In the genomic region with DNA sequence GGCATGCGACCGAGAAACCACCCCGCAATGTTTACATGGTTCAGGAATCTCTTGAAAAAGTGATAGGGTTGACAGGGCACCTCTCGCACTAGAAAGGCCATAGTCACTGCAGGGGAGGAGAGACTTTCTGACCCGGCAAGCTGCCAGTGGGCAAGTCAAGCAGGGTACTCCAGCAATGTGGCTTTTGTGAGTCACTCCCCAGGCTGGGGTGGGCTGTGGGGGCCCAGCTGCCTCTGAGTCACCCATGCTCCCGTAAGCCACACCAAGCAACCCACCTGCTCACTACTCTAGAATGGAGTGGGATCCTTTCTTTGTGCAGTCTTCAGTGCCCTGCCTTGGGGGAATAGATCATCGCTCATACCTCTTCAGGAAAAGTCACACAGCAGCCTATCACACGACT, we compare ENCODE assay signal across 1 mouse cellular context.
TF ChIP-seq lines count a peak whose summit lies in the region.

No protein-coding gene starts in this region.

TF ChIP-seq in myocyte, 11 proteins besides CTCF, POLR2A, EP300 and RAD21 (continued from another document):
- TF ChIP-seq POLR2AphosphoS2 (IDR thresholded peaks at IDR 0.05; ENCODE audit: insufficient read length, low read depth) (no peak), SRF (IDR thresholded peaks at IDR 0.05; ENCODE audit: control insufficient read depth, insufficient read length, low read depth) (no peak), TCF3 (IDR thresholded peaks at IDR 0.05; ENCODE audit: insufficient read length, low read depth) (no peak), TCF12 (IDR thresholded peaks at IDR 0.05; ENCODE audit: insufficient read depth, poor library complexity, severe bottlenecking) (no peak), MAX (IDR thresholded peaks at IDR 0.05; ENCODE audit: low read depth) (no peak), USF1 (IDR thresholded peaks at IDR 0.05; ENCODE audit: low read depth) (no peak), CEBPB (IDR thresholded peaks at IDR 0.05; ENCODE audit: insufficient read depth, poor library complexity, severe bottlenecking) (no peak), REST (IDR thresholded peaks at IDR 0.05; ENCODE audit: insufficient read depth, insufficient read length) (no peak), E2F4 (IDR thresholded peaks at IDR 0.05; ENCODE audit: insufficient read depth) (no peak), MYOD1 (IDR thresholded peaks at IDR 0.05; ENCODE audit: control insufficient read depth in 1 of 3, insufficient read length in 2 of 3, low read depth in 2 of 3) (peak in 2 of 3 experiments; percentile 54 to 59)
